Mouse (Mus musculus) hindbrain, postnatal 0 days (tissue): ENCODE measurements around the gene Mast4. TPM values are rescaled to one million over a fixed set of nuclear protein-coding genes. Genes with fewer than 3 reads are reported as not detected.

ENCODE experiments used
- ATAC-seq: fragments of 200-750 bp; cut with Nextera tagmentation; 2 replicates; pipeline ENCODE4 v1.8.0; 2017; ENCODE audit warnings: mild to moderate bottlenecking, moderate TSS enrichment, moderate library complexity
- DNase-seq: peaks from one replicate; pipeline ENCODE4 v3.0.0-alpha.2; 2015; ENCODE audit warnings: low spot score
- H3K27ac ChIP-seq: fragments of 300-500 bp; sonication (generic); 2 replicates; pipeline ENCODE4 v1.5.1; 2014; ENCODE audit warnings: mild to moderate bottlenecking
- H3K27me3 ChIP-seq: fragments of 300-500 bp; sonication (generic); 2 replicates; pipeline ENCODE4 v1.6.1; 2014; ENCODE audit warnings: low read length, mixed read lengths; ENCODE audit not compliant: insufficient read depth
- H3K36me3 ChIP-seq: fragments of 300-500 bp; sonication (generic); 2 replicates; pipeline ENCODE4 v1.6.1; 2014; ENCODE audit warnings: low read length, mixed read lengths; ENCODE audit not compliant: insufficient read depth
- H3K4me1 ChIP-seq: fragments of 300-500 bp; sonication (generic); 2 replicates; pipeline ENCODE4 v1.6.1; 2014; ENCODE audit warnings: antibody characterized with exemption, low read length, mixed read lengths; ENCODE audit not compliant: insufficient read depth
- H3K4me2 ChIP-seq: fragments of 300-500 bp; sonication (generic); 2 replicates; pipeline ENCODE4 v1.6.1; 2014; ENCODE audit warnings: low read depth, mild to moderate bottlenecking, low read length, moderate library complexity, mixed read lengths
- H3K4me3 ChIP-seq: fragments of 300-500 bp; sonication (generic); 2 replicates; pipeline ENCODE4 v1.5.1; 2014; ENCODE audit warnings: low read length
- H3K9ac ChIP-seq: fragments of 300-500 bp; sonication (generic); replicated peaks from 2 replicates; pipeline ENCODE4 v1.6.1; 2014; ENCODE audit warnings: mild to moderate bottlenecking, low read length, moderate library complexity, mixed read lengths
- H3K9me3 ChIP-seq: fragments of 300-500 bp; sonication (generic); 2 replicates; pipeline ENCODE4 v1.6.1; 2016; ENCODE audit warnings: low read length, mixed read lengths
- CTCF ChIP-seq: IDR thresholded peaks from 2 replicates; pipeline ENCODE4 v1.5.1; 2016; ENCODE audit warnings: antibody characterized with exemption, control low read depth, low read depth
- WGBS: fragments of 180-500 bp; shearing (Covaris S2); extraction: QIAGEN DNeasy Blood & Tissue Kit; methylation state at CpG from one replicate; pipeline ENCODE4 v1.1.7; 2014; 5-methylcytosine and 5-hydroxymethylcytosine counted together
- polyA plus RNA-seq: library from polyadenylated mRNA; unstranded; fragments of >200 nt; fragmentation: Nextera tagmentation; extraction: Ambion mirVana; gene quantifications from 2 replicates; pipeline ENCODE4 v1.2.1, GENCODE M21; 2015
- total RNA-seq: library from RNA; depleted of rRNA; stranded (reverse); fragments of >200 nt; gene quantifications from 2 replicates; pipeline ENCODE4 v1.2.3, GENCODE M21; 2014

Mast4 gene
- total and polyA plus RNA-seq, 2 experiments from 2014 or later = 23.5 to 31.7 TPM

DNA sequence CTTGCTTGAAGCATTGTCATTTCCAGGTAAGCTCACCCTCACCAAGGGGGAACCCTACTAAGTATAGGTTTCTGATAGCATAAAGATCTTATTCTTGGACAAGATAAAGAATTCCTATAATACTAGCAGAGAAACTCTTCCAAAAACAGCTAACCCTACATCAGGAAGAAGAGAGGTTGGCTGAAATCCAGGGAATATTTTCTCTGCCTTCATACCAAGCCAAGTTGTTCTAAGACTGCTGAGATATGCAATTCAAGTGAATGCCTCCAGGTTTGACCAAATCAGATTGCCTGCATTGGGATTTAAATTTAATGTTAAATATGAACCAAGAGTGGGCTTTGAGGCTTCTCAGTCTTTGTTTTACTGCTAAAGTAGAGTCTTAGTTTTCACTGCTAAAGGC is 608.9 kb downstream of the Mast4 start:
- Histone ChIP-seq H3K27ac (no peak overlapping the region), H3K9me3 (no peaks in the 10 kb centered on the region), H3K27me3 (no peaks in the 10 kb centered on the region), H3K4me2 (no peak overlapping the region), H3K4me3 (no peak overlapping the region), H3K9ac (no peak overlapping the region), H3K36me3 (no peaks in the 10 kb centered on the region), H3K4me1 (no peaks in the 10 kb centered on the region)
- DNase-seq = no peak
- no peak for TF ChIP-seq CTCF
- ATAC-seq = no peak

GRCm38 (mm10) chr13:102716973-102717372 is 617.3 kb downstream of the Mast4 start:
- Histone ChIP-seq H3K27ac (no peak overlapping the region), H3K4me1 (no peaks in the 10 kb centered on the region), H3K36me3 (no peaks in the 10 kb centered on the region), H3K4me3 (no peak overlapping the region), H3K9me3 (no peaks in the 10 kb centered on the region), H3K9ac (no peak overlapping the region), H3K27me3 (no peaks in the 10 kb centered on the region), H3K4me2 (no peak overlapping the region)
- no peak for TF ChIP-seq CTCF
- ATAC-seq (no peak), DNase-seq (no peak)
- 83% methylated on average over 1 of the region's 1 CpGs for WGBS

DNA sequence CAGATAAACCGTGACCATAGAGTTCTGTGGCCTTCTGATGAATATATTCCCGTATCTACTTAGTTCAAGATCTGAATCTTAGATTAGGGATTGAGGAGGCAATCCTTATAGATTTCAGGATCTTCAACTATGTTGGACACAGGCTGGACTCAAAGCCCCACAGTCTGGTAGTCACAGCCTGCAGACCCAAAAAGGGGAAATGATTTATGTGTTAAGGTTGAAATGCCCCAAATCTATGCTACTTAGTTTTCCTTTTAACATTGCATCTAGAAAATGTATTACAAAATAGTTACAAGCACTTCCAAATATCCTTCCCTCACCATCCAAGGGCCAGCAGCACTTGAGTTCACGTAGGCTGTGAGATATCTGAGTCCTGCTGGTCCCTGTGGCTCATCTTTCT is 633.6 kb downstream of the Mast4 start:
- H3K4me3 ChIP-seq = no peak overlapping the region
- no peak for DNase-seq
- H3K9me3 ChIP-seq = no peaks in the 10 kb centered on the region
- H3K4me1 ChIP-seq = 0 out of 2 replicates have a peak, but pooled peaks cover 7% of the 10 kb centered on the region
- H3K9ac ChIP-seq = no peak overlapping the region
- H3K27me3 ChIP-seq = no peaks in the 10 kb centered on the region
- H3K36me3 ChIP-seq = no peaks in the 10 kb centered on the region
- no peak overlapping the region for H3K27ac ChIP-seq
- TF ChIP-seq CTCF = no peak
- 95% methylated on average over 3 of the region's 3 CpGs for WGBS
- no peak for ATAC-seq
- H3K4me2 ChIP-seq = no peak overlapping the region

DNA sequence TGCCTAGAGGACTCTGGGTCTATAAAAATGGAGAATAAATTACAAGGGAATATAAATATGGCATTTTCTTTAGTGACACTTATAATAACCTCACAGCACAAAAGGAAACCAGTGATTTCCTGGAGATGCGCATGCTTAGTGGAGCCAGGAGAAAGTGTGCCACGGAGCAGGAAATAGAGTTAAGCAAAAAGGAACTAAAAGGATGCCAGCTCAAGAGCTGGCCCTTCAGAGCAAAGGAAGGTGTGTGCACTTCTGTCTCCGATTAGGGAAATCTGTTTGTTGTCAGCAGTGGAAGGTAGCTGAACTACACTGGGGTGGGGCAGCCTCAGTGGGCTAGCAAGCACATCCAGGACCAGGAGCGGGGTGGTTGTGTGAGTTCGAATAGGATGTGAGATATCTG is 634.1 kb downstream of the Mast4 start:
- WGBS = 89% methylated on average over 5 of the region's 5 CpGs
- Histone ChIP-seq H3K27ac (no peak overlapping the region), H3K36me3 (no peaks in the 10 kb centered on the region), H3K9me3 (no peaks in the 10 kb centered on the region), H3K9ac (no peak overlapping the region), H3K27me3 (no peaks in the 10 kb centered on the region), H3K4me3 (no peak overlapping the region), H3K4me2 (no peak overlapping the region), H3K4me1 (0 out of 2 replicates have a peak, but pooled peaks cover 7% of the 10 kb centered on the region)
- no peak for DNase-seq
- ATAC-seq = no peak
- TF ChIP-seq CTCF = no peak

DNA sequence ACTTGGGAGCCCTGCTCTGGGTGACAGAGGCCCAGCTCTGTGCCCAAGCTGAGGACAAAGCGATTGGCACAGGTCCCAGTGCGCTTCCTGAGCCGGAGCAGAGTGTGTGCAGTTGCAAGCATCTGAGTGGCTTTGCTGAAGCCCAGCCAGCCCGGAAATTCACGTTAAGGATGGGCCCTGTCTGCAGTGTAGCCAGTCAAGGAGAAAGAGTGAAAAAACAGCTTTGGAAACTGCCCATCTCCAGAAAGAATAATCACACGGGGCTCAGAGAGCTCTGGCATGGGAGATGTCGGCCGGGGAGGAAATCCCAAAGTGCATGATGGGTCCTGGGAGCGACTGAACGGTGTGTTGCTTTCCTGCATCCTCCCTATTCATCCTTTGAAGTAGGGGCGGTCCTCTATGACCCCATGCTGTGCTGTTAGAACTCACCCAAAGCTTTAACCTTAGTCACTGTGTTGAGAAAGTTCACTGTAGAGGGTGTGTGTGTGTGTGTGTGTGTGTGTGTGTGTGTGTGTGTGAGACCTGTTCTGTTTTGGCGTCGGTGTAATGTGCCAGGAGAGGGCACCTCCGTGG is 635.5 kb downstream of the Mast4 start:
- Histone ChIP-seq H3K27me3 (no peaks in the 10 kb centered on the region), H3K36me3 (no peaks in the 10 kb centered on the region), H3K4me2 (peak overlapping the region; percentile 57), H3K9me3 (no peaks in the 10 kb centered on the region), H3K4me3 (peak overlapping the region; percentile 13), H3K4me1 (0 out of 2 replicates have a peak, but pooled peaks cover 7% of the 10 kb centered on the region), H3K9ac (peak overlapping the region; percentile 28; the same call in 1 of the 2 replicates), H3K27ac (peak overlapping the region; percentile 62)
- WGBS = 15% methylated on average over 14 of the region's 14 CpGs
- TF ChIP-seq CTCF = no peak
- ATAC-seq = peak; percentile 96
- peak; percentile 93 for DNase-seq

- peak overlapping the region; percentile 57 for H3K4me2 ChIP-seq
- peak; percentile 24; the same call in 1 of the 2 replicates for ATAC-seq
- no peaks in the 10 kb centered on the region for H3K27me3 ChIP-seq
- H3K9ac ChIP-seq = peak overlapping the region; percentile 28; the same call in 1 of the 2 replicates
- no peak for TF ChIP-seq CTCF
- DNase-seq = no peak
- H3K4me1 ChIP-seq = 0 out of 2 replicates have a peak, but pooled peaks cover 7% of the 10 kb centered on the region
- no peaks in the 10 kb centered on the region for H3K9me3 ChIP-seq
- H3K4me3 ChIP-seq = peak overlapping the region; percentile 13
- peak overlapping the region; percentile 62 for H3K27ac ChIP-seq
- WGBS = 7% methylated on average over 10 of the region's 10 CpGs
- no peaks in the 10 kb centered on the region for H3K36me3 ChIP-seq
These were observed 636.0 kb downstream of the Mast4 start for GRCm38 (mm10) chr13:102698335-102698734.

DNA sequence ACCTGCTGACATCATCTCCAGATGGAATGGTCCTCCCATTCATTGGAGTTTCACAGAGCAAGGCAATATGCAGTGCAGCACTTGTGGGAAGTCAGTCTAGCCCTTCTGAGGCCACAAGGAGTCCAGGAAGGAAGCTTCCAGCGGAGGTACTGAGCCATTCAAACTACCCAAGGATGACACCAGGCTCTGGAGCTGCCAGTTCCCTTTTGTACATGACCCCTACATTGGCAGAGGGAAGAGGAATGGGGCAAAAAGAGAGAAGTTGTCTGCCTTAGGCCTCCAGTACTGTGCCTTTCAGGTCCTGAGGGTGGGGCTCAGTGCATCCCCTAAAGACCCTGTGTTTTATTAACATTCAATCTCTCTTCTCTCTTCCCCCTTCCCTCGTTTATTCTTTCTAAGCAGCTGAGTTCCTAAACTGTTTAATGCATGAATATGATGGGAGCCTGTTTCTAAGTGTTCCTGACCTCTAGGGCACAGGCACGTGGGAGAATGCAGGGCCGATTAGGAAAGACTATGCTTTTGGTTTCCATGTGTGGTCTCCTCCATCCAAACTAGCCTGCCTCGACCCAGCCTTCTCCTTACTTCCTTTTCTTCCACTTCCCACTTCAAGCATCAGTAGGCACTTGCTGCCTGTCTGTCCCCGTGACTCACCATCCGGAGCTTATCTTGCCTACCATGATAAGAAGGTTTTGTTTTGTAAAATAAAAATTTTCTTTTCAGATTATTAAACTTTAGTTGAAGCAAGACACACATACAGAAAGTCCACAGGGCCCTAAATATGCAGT is 639.0 kb downstream of the Mast4 start:
- Histone ChIP-seq H3K4me3 (no peak overlapping the region), H3K4me2 (no peak overlapping the region), H3K27ac (no peak overlapping the region), H3K9me3 (no peaks in the 10 kb centered on the region), H3K9ac (no peak overlapping the region), H3K36me3 (no peaks in the 10 kb centered on the region), H3K4me1 (0 out of 2 replicates have a peak, but pooled peaks cover 7% of the 10 kb centered on the region), H3K27me3 (no peaks in the 10 kb centered on the region)
- TF ChIP-seq CTCF = no peak
- 80% methylated on average over 7 of the region's 7 CpGs for WGBS
- ATAC-seq (no peak), DNase-seq (no peak)
